Mouse (Mus musculus) adrenal gland, postnatal 4 days (tissue): Measurements from ENCODE around the gene Platr17. TPM values are rescaled to one million over a fixed set of nuclear protein-coding genes. Genes with fewer than 3 reads are reported as not detected.
"Not testable (repeated sequence)": the region's sequence is repeated elsewhere in the genome, so short reads cannot be mapped to it uniquely, and the experiment has no call there.

Source experiments
- DNase-seq, 2 experiments: peaks; one replicate each; pipeline ENCODE4 v3.0.0; 2021 to 2022; ENCODE audit warnings: low spot score in 2 of 2, mixed read lengths in 2 of 2
- total RNA-seq, 2 experiments: library from RNA; stranded (reverse); gene quantifications; 2 replicates each; pipeline ENCODE4 v1.2.3; 2021

The Platr17 gene
- total RNA-seq, 2 experiments from 2014 or later: not detected

GRCm38 (mm10) chr17:33940206-33940805 is 35.4 kb downstream of the Platr17 start, which contains the start of the genes Pfdn6 and Wdr46:
TSS of gene Pfdn6 (minus strand) at chr17:33940343.
TSS of gene Wdr46 (plus strand) at chr17:33940660.
- peak; percentile 62 to 69 for DNase-seq

- no peak for DNase-seq
These were observed 36.0 kb downstream of the Platr17 start for GRCm38 (mm10) chr17:33940981-33941380.

GRCm38 (mm10) chr17:33941381-33941780 is 36.4 kb downstream of the Platr17 start:
- DNase-seq: no peak

- DNase-seq: no peak
These were observed 38.5 kb downstream of the Platr17 start for GRCm38 (mm10) chr17:33943454-33943853.

- DNase-seq: no peak
These were observed 42.6 kb downstream of the Platr17 start for GRCm38 (mm10) chr17:33947430-33948089.

GRCm38 (mm10) chr17:33948090-33948904 is 43.4 kb downstream of the Platr17 start:
- no peak for DNase-seq

- no peak for DNase-seq
These were observed 44.1 kb downstream of the Platr17 start for GRCm38 (mm10) chr17:33948905-33949537.

GRCm38 (mm10) chr17:33950131-33950625 is 45.2 kb downstream of the Platr17 start:
- no peak for DNase-seq

- DNase-seq: peak; percentile 57 to 70
These were observed 46.3 kb downstream of the Platr17 start, which contains the start of gene B3galt4 for GRCm38 (mm10) chr17:33951021-33951946. TSS of gene B3galt4 (minus strand) at chr17:33951488.

GRCm38 (mm10) chr17:33952015-33952414 is 47.1 kb downstream of the Platr17 start:
- not testable (repeated sequence) for DNase-seq

- DNase-seq: no peak
These were observed 47.9 kb downstream of the Platr17 start for GRCm38 (mm10) chr17:33952879-33953278.

GRCm38 (mm10) chr17:33953310-33953709 is 48.4 kb downstream of the Platr17 start:
- DNase-seq: no peak

- no peak for DNase-seq
These were observed 49.1 kb downstream of the Platr17 start for GRCm38 (mm10) chr17:33953961-33954565.

GRCm38 (mm10) chr17:33954646-33955554 is 50.0 kb downstream of the Platr17 start:
- DNase-seq: peak in 1 of 2 experiments; percentile 28

GRCm38 (mm10) chr17:33955555-33956214 is 50.8 kb downstream of the Platr17 start, which contains the start of the genes Vps52 and Rps18:
TSS of gene Vps52 (plus strand) at chr17:33955812.
TSS of gene Rps18 (minus strand) at chr17:33956001.
- DNase-seq: peak; percentile 78 to 82
